Mouse (Mus musculus): ENCODE measurements around the gene Vmn2r10. TPM values are rescaled to one million over a fixed set of nuclear protein-coding genes. Genes with fewer than 3 reads are reported as not detected.
"Not testable (repeated sequence)": the region's sequence is repeated elsewhere in the genome, so short reads cannot be mapped to it uniquely, and the experiment has no call there.

Gene Vmn2r10
- not detected in 2 replicates for polyA plus RNA-seq (2012; rRNA removed)

DNA sequence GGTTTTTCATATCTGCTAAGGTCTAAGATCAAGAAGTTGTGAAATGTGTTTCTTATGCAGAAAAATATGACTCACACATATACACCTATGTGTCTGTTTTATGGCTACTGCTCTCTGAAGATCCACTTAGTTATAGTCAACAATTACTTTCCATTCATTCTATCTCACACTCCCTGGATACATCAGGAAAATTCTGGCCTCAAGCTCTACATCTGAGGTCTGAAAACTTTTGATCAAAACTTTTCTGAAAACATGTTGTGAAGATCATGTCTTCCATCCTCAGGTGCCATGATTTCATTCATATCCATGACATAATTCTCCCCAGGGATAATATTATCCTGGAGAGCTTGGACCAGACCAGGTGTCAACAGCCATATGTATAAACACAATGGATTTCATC is at the start of gene Vmn2r10:
TSS of gene Vmn2r10 (minus strand) at position 101 of the 400 bp plus-strand sequence.
- not testable (repeated sequence) for H3K4me3 ChIP-seq (replicated peaks; ENCODE audit: insufficient read depth, low read depth, low read length); H3K4me1 ChIP-seq (ENCODE audit: control insufficient read depth, insufficient read depth, low read length); H3K27me3 ChIP-seq (ENCODE audit: control insufficient read depth, insufficient read depth, low read length); DNase-seq; H3K27ac ChIP-seq (ENCODE audit: insufficient read depth, low read length)

DNA sequence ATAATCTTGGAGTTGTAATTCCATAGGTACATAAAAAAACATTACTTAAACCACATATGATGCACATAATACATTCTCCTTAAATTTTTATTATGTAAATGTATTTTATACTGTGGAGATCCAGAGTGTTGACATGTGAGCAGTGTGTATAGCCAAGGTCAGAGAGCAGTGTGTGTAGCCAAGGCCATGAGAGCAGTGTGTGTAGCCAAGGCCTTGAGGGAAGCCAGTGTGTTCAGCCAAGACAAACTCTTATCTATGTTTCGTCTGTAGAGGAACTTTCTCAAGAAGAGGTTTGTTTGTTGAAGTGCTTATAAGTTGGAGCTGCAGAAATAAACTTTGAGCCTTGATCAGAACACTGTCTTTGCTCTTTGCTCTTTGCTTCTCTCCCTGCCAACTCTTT is 49.0 kb upstream of the Vmn2r10 start:
- Histone ChIP-seq H3K4me1 (ENCODE audit: control insufficient read depth, insufficient read depth, low read length) (no peaks in the 10 kb centered on the region), H3K4me3 (replicated peaks; ENCODE audit: insufficient read depth, low read depth, low read length) (no peak overlapping the region), H3K27ac (ENCODE audit: insufficient read depth, low read length) (no peak overlapping the region), H3K27me3 (ENCODE audit: control insufficient read depth, insufficient read depth, low read length) (no peaks in the 10 kb centered on the region)
- no peak for TF ChIP-seq POLR2A (IDR thresholded peaks at IDR 0.05; ENCODE audit: borderline replicate concordance, insufficient read depth, low read length)
- no peak for TF ChIP-seq CTCF (IDR thresholded peaks at IDR 0.05; ENCODE audit: borderline replicate concordance, insufficient read depth, low read depth, low read length)
- 59% methylated on average over 1 of the region's 1 CpGs for whole genome bisulfite sequencing
- no peak for DNase-seq

- DNase-seq, result no peak
- TF ChIP-seq POLR2A (IDR thresholded peaks at IDR 0.05; ENCODE audit: borderline replicate concordance, insufficient read depth, low read length) (no peak), CTCF (IDR thresholded peaks at IDR 0.05; ENCODE audit: borderline replicate concordance, insufficient read depth, low read depth, low read length) (no peak)
- no peaks in the 10 kb centered on the region for H3K27me3 ChIP-seq (ENCODE audit: control insufficient read depth, insufficient read depth, low read length)
- H3K4me3 ChIP-seq (replicated peaks; ENCODE audit: insufficient read depth, low read depth, low read length), result no peak overlapping the region
- no peaks in the 10 kb centered on the region for H3K4me1 ChIP-seq (ENCODE audit: control insufficient read depth, insufficient read depth, low read length)
- no peak overlapping the region for H3K27ac ChIP-seq (ENCODE audit: insufficient read depth, low read length)
Measured at GRCm38 (mm10) chr5:109032591-109032990, 26.3 kb upstream of the Vmn2r10 start.

- no peak overlapping the region for H3K27ac ChIP-seq (ENCODE audit: insufficient read depth, low read length)
- 71% methylated on average over 3 of the region's 3 CpGs for WGBS
- no peaks in the 10 kb centered on the region for H3K27me3 ChIP-seq (ENCODE audit: control insufficient read depth, insufficient read depth, low read length)
- TF ChIP-seq POLR2A (IDR thresholded peaks at IDR 0.05; ENCODE audit: borderline replicate concordance, insufficient read depth, low read length) (no peak), CTCF (IDR thresholded peaks at IDR 0.05; ENCODE audit: borderline replicate concordance, insufficient read depth, low read depth, low read length) (no peak)
- no peak for DNase-seq
- H3K4me3 ChIP-seq (replicated peaks; ENCODE audit: insufficient read depth, low read depth, low read length), result no peak overlapping the region
- H3K4me1 ChIP-seq (ENCODE audit: control insufficient read depth, insufficient read depth, low read length), result no peaks in the 10 kb centered on the region
Measured at GRCm38 (mm10) chr5:108988924-108989323, 17.4 kb downstream of the Vmn2r10 start.

Other genes starting within 250 kb of the Vmn2r10 start
- gene Rnf212, start 231.5 kb downstream of the Vmn2r10 start, polyA plus RNA-seq (2012; rRNA removed), result not detected in 2 replicates
- gene Tmed11, start 211.2 kb downstream of the Vmn2r10 start, polyA plus RNA-seq (2012; rRNA removed), result not detected in 2 replicates
- not detected in 2 replicates for gene Vmn2r8, start 197.7 kb downstream of the Vmn2r10 start, polyA plus RNA-seq (2012; rRNA removed)
- gene Vmn2r9, start 153.9 kb downstream of the Vmn2r10 start, polyA plus RNA-seq (2012; rRNA removed), result not detected in 2 replicates
- gene Vmn2r11, start 53.0 kb upstream of the Vmn2r10 start, polyA plus RNA-seq (2012; rRNA removed), result not detected in 2 replicates
- gene Vmn2r12, start 91.4 kb upstream of the Vmn2r10 start, polyA plus RNA-seq (2012; rRNA removed), result not detected in 2 replicates
- not detected in 2 replicates for gene Vmn2r13, start 185.7 kb upstream of the Vmn2r10 start, polyA plus RNA-seq (2012; rRNA removed)
- gene Vmn2r14, start 218.2 kb upstream of the Vmn2r10 start, polyA plus RNA-seq (2012; rRNA removed), result not detected in 2 replicates

Data from cerebellum, adult 2 months (tissue).